Mouse (Mus musculus) embryonic facial prominence, embryonic 13.5 days (tissue): ENCODE measurements around the gene March6. TPM values are rescaled to one million over a fixed set of nuclear protein-coding genes. Genes with fewer than 3 reads are reported as not detected.

Source experiments
- ATAC-seq: fragments of 200-750 bp; cut with Nextera tagmentation; 2 replicates; pipeline ENCODE4 v1.8.0; 2017; ENCODE audit warnings: low read depth; ENCODE audit not compliant: insufficient number of reproducible peaks, insufficient read depth, low FRiP score, low TSS enrichment
- H3K27ac ChIP-seq: fragments of 300-500 bp; sonication (generic); 2 replicates; pipeline ENCODE4 v1.5.1; 2015; ENCODE audit warnings: moderate library complexity, mild to moderate bottlenecking, inconsistent platforms
- H3K27me3 ChIP-seq: fragments of 300-500 bp; sonication (generic); 2 replicates; pipeline ENCODE4 v1.6.1; 2015; ENCODE audit warnings: mild to moderate bottlenecking, inconsistent platforms
- H3K36me3 ChIP-seq: fragments of 300-500 bp; sonication (generic); 2 replicates; pipeline ENCODE4 v1.6.1; 2015; ENCODE audit warnings: mild to moderate bottlenecking, inconsistent platforms
- H3K4me1 ChIP-seq: fragments of 300-500 bp; sonication (generic); 2 replicates; pipeline ENCODE4 v1.6.1; 2015; ENCODE audit warnings: inconsistent platforms
- H3K4me2 ChIP-seq: fragments of 300-500 bp; sonication (generic); 2 replicates; pipeline ENCODE4 v1.6.1; 2015; ENCODE audit warnings: moderate library complexity, mild to moderate bottlenecking, inconsistent platforms
- H3K4me3 ChIP-seq: fragments of 300-500 bp; sonication (generic); 2 replicates; pipeline ENCODE4 v1.5.1; 2015; ENCODE audit warnings: mild to moderate bottlenecking, inconsistent platforms
- H3K9ac ChIP-seq: fragments of 300-500 bp; sonication (generic); 2 replicates; pipeline ENCODE4 v1.6.1; 2015; ENCODE audit warnings: mild to moderate bottlenecking, inconsistent platforms
- H3K9me3 ChIP-seq: fragments of 300-500 bp; sonication (generic); 2 replicates; pipeline ENCODE4 v1.6.1; 2016; ENCODE audit warnings: inconsistent platforms
- WGBS: fragments of 180-500 bp; shearing (Covaris S2); methylation state at CpG from one replicate; pipeline ENCODE4 v1.1.7; 2015; ENCODE audit warnings: mixed read lengths; 5-methylcytosine and 5-hydroxymethylcytosine counted together
- polyA plus RNA-seq: library from polyadenylated mRNA; unstranded; fragments of >200 nt; fragmentation: Nextera tagmentation; extraction: Ambion mirVana; gene quantifications from 2 replicates; pipeline ENCODE4 v1.2.1, GENCODE M21; 2015

Gene March6
- polyA plus RNA-seq, 1 experiment from 2014 or later, result 29.1 TPM

DNA sequence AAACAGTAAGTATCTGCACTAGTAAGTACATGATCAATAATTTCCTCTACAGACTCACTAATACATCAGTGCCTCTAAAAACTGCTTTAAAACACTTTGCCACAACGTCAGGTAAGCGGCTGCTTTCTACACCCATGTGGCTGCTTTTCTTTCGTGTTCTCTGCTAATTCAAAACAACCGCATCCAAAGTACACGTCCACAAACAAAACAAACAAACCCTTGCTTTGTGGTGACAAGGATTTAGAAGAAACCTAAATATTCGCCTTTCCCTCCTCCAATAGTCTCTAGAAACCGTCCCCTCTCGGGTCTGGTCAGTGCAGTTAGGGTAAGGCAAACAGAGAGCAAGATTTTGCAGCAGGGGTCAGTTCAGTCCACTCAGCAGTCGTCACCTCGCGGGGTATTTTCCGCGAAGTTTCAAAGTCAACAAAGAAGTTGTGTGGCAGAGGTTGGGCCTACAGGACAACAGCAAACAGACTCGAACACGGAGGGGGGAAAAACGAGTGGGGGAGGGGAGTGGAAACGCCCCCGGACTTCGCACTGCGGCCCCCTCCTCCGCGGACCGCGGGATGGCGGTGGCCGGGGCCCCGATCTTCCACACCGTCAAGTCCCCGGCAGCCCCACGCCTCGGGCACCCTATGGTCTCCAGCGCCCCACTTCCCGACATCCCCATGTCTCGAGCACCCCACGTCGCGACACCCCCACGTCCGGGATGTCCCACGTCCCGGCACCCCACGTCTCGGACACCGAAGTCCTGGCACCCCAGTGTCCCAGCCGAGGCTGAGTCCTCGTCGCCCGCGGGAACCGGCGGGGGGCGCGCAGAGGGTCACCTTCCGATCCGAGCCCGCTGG lies 818 bp downstream of the March6 start:
- WGBS, result under 1% methylated on average over 55 of the region's 56 CpGs
- peak overlapping the region; percentile 94 for H3K9ac ChIP-seq

DNA sequence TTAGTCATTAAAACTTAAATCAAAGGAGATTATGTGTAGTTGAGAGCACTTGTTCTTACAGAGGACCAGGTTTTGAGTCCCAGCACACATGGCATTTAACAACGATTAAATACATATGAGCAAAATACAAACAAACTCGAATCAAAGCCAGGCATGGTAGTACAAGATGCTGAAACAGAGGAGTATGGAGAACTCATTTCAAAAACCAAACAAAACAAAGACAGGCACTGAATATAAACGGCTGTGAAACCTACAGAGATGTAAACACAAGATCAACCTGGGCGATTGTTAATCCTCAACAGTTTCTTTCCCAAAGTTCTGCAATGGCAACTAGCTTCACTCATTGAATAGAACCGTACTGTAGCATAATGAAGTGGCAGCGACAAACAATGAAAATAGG lies 1.8 kb downstream of the March6 start:
- peaks cover 6% of the 10 kb centered on the region for H3K4me1 ChIP-seq
- no peak overlapping the region for H3K27ac ChIP-seq
- peak overlapping the region; percentile 94; the same call in 1 of the 2 replicates for H3K9ac ChIP-seq
- no peaks in the 10 kb centered on the region for H3K9me3 ChIP-seq
- H3K27me3 ChIP-seq, result no peaks in the 10 kb centered on the region
- no peaks in the 10 kb centered on the region for H3K36me3 ChIP-seq
- H3K4me3 ChIP-seq, result peak overlapping the region; percentile 76
- no peak for ATAC-seq
- peak overlapping the region; percentile 68 for H3K4me2 ChIP-seq
- 35% methylated on average over 6 of the region's 6 CpGs for WGBS

More for the DNA sequence above, 818 bp downstream of the March6 start:
- H3K4me1 ChIP-seq, result peaks cover 9% of the 10 kb centered on the region
- H3K27ac ChIP-seq, result peak overlapping the region; percentile 97
- H3K27me3 ChIP-seq, result no peaks in the 10 kb centered on the region
- H3K9me3 ChIP-seq, result no peaks in the 10 kb centered on the region
- H3K36me3 ChIP-seq, result no peaks in the 10 kb centered on the region
- H3K4me2 ChIP-seq, result peak overlapping the region; percentile 68
- ATAC-seq, result peak; percentile 54
- peak overlapping the region; percentile 76 for H3K4me3 ChIP-seq

DNA sequence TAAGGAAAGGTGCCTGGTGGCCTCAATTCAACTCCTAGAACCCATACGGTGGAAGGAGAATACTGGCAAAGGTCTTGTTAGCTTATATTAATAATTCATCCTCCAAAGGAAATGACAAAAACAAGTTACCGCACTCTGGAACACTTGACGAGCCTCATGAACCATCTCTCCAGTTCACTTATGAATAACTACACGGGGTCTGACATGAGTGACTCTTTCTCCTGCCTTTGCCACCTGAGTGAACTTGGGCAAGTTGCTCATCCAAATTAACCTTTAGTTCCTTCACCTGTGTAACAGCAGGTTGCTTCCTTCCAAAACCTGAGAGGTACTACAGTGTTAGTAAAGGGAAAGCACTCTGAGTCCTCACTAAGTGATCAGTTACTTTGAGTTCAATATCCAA lies 2.4 kb downstream of the March6 start:
- Histone ChIP-seq H3K36me3 (no peaks in the 10 kb centered on the region), H3K9me3 (no peaks in the 10 kb centered on the region), H3K9ac (no peak overlapping the region), H3K27ac (no peak overlapping the region), H3K4me3 (no peak overlapping the region), H3K4me2 (peak overlapping the region; percentile 68; the same call in 1 of the 2 replicates), H3K27me3 (no peaks in the 10 kb centered on the region), H3K4me1 (peaks cover 10% of the 10 kb centered on the region)
- 95% methylated on average over 4 of the region's 4 CpGs for WGBS
- no peak for ATAC-seq

DNA sequence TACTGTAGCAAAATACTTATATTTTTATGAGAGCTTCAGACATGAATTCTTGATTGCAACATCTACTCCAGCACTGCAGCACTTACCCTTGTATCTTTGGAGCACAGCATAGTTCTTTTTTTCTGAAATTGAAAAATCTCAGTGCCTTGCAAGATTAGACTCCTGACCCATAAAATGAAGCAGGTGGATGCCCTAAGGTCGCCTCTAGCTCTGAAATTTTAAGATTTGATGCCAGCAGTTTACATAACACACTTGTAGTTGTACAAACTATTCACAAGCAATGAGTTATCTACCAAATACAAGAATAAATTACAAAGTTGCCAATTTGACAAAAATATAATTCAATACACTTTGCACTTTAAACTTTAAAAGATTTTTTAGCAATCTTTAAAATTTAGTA lies 4.4 kb downstream of the March6 start:
- ATAC-seq, result no peak
- Histone ChIP-seq H3K4me3 (no peak overlapping the region), H3K9ac (no peak overlapping the region), H3K27ac (no peak overlapping the region), H3K27me3 (no peaks in the 10 kb centered on the region), H3K4me2 (no peak overlapping the region), H3K9me3 (no peaks in the 10 kb centered on the region), H3K4me1 (peaks cover 10% of the 10 kb centered on the region), H3K36me3 (no peaks in the 10 kb centered on the region)
- WGBS, result 91% methylated on average over 1 of the region's 1 CpGs

DNA sequence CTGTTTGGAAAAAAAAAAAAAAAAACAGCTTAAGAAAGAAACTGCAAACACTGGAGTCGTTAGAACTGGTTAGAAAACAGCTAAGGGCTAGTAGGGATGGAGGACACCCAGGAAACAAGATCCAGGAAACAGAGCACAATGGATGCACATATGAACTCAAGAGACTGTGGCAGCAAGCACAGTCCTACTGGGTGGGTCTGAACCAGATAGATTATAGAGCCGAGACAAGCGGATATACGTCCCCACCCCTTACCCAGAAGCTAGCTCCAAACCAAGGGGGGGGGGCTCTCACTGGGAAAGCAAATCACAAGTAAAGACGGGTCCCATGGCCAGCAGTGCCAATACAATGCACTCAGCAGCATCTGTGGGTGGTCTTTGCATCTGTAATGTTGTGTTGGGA lies 11.9 kb downstream of the March6 start:
- Histone ChIP-seq H3K9me3 (no peaks in the 10 kb centered on the region), H3K36me3 (no peaks in the 10 kb centered on the region), H3K27ac (no peak overlapping the region), H3K4me3 (no peak overlapping the region), H3K4me1 (0 out of 2 replicates have a peak, but pooled peaks cover 4% of the 10 kb centered on the region), H3K9ac (no peak overlapping the region), H3K4me2 (no peak overlapping the region), H3K27me3 (no peaks in the 10 kb centered on the region)
- 74% methylated on average over 5 of the region's 5 CpGs for WGBS
- ATAC-seq, result no peak

DNA sequence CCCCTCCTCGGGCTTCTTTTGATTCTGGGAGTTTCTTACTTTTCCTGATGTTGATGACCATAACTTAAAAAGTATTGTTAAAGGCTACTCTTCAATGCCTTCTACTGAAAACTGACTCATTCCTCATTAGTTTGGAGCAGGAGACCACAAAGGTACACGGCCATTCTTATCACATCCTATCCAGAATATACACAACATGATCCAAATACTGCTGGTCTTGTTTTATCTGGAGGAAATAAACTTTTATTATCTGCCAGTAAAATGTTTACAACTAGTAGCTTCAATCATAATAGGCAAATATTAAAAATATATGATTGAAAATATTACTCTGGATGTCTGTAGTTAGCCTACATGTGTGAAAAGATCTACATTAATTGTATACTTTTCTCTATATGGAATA lies 12.5 kb downstream of the March6 start:
- Histone ChIP-seq H3K4me3 (no peak overlapping the region), H3K27ac (no peak overlapping the region), H3K9ac (no peak overlapping the region), H3K4me2 (no peak overlapping the region), H3K9me3 (no peaks in the 10 kb centered on the region), H3K36me3 (no peaks in the 10 kb centered on the region), H3K4me1 (0 out of 2 replicates have a peak, but pooled peaks cover 2% of the 10 kb centered on the region), H3K27me3 (no peaks in the 10 kb centered on the region)
- ATAC-seq, result no peak
- WGBS, result 87% methylated on average over 2 of the region's 2 CpGs

DNA sequence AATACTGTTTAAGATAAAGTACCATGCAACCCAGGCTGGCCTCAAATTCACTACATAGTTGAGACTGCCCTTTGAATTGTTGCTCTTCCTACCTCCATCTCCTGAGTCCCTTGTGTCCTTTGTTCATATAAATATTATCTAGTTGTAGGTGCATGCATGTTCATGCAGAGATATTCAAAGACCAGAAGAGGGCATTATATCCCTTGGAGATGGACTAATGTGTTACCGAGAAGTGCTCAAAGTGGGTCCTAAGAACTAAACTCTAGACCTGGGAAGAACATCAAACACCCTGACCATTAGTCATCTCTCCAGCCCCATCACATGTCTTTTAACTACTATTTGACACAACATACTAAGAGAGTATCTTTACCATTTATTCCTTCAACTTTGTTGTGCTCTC lies 13.7 kb downstream of the March6 start:
- H3K4me3 ChIP-seq, result no peak overlapping the region
- no peaks in the 10 kb centered on the region for H3K27me3 ChIP-seq
- H3K27ac ChIP-seq, result no peak overlapping the region
- no peak overlapping the region for H3K9ac ChIP-seq
- 97% methylated on average over 1 of the region's 1 CpGs for WGBS
- no peak overlapping the region for H3K4me2 ChIP-seq
- H3K4me1 ChIP-seq, result 0 out of 2 replicates have a peak, but pooled peaks cover 2% of the 10 kb centered on the region
- H3K9me3 ChIP-seq, result no peaks in the 10 kb centered on the region
- H3K36me3 ChIP-seq, result no peaks in the 10 kb centered on the region
- ATAC-seq, result no peak

DNA sequence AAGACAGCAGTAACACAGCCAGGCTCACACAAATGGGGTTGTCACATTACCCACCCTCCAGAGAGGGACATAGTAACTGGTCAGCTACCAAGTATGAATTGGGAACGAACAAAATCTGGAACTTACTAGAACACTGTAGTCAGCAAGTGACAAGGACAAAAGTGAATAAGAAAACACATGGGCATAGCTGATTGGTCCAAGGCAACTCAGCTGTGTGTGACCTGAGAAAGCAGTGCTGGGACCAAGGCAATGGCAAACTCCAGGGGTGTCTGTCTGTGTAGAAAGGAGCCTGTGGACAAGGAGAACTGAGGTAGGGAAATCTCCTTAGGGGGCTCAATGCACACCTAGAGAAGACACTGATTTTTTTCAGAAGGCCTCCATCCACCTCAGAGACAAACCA lies 19.1 kb downstream of the March6 start:
- no peak for ATAC-seq
- no peaks in the 10 kb centered on the region for H3K36me3 ChIP-seq
- 92% methylated on average over 1 of the region's 1 CpGs for WGBS

DNA sequence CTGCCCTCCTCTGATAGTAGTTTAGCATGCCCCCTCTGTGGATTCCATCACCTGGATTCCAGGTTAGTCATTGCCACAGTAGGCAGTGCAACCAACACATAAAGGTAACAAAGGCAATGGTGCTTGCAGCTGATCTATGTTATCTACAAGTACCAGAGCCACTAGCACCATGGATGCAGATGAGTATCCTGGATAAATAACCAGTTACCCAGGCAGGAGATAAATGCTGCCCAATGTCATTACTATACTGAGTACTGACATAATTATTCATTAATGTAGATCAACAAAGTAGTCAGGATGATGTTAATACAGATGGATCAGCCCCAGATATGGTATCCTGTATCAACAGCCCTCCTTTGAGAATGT lies 19.5 kb downstream of the March6 start:
- Histone ChIP-seq H3K9ac (no peak overlapping the region), H3K4me1 (peaks cover 15% of the 10 kb centered on the region; the same call in 1 of the 2 replicates), H3K27ac (no peak overlapping the region), H3K36me3 (no peaks in the 10 kb centered on the region), H3K4me3 (no peak overlapping the region), H3K9me3 (no peaks in the 10 kb centered on the region), H3K27me3 (no peaks in the 10 kb centered on the region), H3K4me2 (no peak overlapping the region)
- ATAC-seq, result no peak

More for the DNA sequence above, 19.1 kb downstream of the March6 start:
- Histone ChIP-seq H3K27ac (no peak overlapping the region), H3K9me3 (no peaks in the 10 kb centered on the region), H3K27me3 (no peaks in the 10 kb centered on the region), H3K4me1 (peaks cover 15% of the 10 kb centered on the region; the same call in 1 of the 2 replicates), H3K9ac (no peak overlapping the region), H3K4me2 (no peak overlapping the region), H3K4me3 (no peak overlapping the region)

DNA sequence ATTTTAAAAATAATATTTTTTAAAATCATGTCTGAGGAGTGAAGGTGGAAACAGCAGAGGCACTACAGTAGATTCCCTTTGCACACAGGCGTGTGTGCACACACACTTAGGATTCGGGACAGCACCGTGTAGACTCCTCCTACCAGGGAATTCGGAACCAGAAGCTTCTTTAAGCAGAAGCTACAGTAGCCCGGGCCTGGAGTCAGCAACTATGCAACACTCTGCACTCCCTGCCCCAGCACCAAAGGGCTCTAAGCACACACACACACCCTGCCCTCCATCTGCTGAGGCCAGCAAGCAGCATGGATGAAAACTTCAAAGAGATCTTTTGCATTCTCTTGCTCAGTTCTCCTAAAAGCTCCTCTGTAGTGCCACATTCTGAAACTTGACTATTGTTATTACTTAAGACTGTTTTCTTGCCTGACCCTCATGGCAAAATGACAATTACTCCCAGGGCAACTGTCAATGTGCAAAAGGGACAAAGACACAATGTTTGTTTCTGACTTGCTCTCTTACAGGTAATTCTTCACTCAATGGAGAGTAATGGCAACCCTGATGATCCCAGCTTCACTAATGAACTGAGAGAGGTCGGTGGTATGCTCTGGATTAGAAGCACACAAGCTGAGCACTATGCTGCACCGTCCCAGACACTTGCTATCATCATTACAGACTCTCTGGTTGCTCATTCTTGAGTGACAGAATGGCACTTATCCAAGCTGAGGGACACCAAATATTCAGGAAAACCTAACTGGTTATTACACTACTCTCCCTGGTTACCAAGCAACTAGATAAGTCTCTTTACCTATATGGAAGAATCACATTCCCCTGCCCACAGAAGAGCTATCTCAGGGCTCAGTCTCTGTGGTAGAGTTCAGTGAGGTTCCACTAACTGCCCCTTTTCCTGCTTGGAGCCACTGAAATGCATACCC lies 20.1 kb downstream of the March6 start:
- H3K4me3 ChIP-seq, result no peak overlapping the region
- WGBS, result 73% methylated on average over 7 of the region's 7 CpGs
- no peak overlapping the region for H3K9ac ChIP-seq
- ATAC-seq, result no peak
- H3K27me3 ChIP-seq, result no peaks in the 10 kb centered on the region
- peaks cover 15% of the 10 kb centered on the region; the same call in 1 of the 2 replicates for H3K4me1 ChIP-seq
- H3K9me3 ChIP-seq, result no peaks in the 10 kb centered on the region
- peaks cover 3% of the 10 kb centered on the region; the same call in 1 of the 2 replicates for H3K36me3 ChIP-seq
- no peak overlapping the region for H3K27ac ChIP-seq
- no peak overlapping the region for H3K4me2 ChIP-seq

DNA sequence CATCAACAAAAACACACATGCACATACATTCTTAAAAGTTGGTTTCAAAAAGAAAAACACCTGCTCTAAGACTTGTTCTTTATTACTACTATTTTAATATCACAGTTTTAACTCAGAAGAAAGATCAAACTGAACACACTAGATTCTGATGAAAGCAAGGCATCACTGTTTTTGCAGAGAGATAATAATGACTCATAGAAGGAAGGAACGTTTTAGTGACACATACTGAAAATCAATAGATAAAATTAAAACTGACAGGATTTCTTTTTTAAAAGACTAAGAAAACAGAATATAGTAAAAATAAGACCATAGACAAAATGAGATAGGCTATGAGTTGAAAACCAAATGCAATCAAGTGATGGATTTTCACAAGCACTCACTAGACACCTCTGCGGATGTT lies 25.8 kb downstream of the March6 start:
- H3K9ac ChIP-seq, result no peak overlapping the region
- WGBS, result 84% methylated on average over 2 of the region's 2 CpGs
- H3K4me3 ChIP-seq, result no peak overlapping the region
- no peaks in the 10 kb centered on the region for H3K27me3 ChIP-seq
- H3K36me3 ChIP-seq, result peaks cover 27% of the 10 kb centered on the region
- H3K4me2 ChIP-seq, result no peak overlapping the region
- no peak overlapping the region for H3K27ac ChIP-seq
- H3K4me1 ChIP-seq, result 0 out of 2 replicates have a peak, but pooled peaks cover 3% of the 10 kb centered on the region
- no peak for ATAC-seq
- no peaks in the 10 kb centered on the region for H3K9me3 ChIP-seq
